Mouse (Mus musculus): ENCODE results near the gene Gli3. TPM values are rescaled to one million over a fixed set of nuclear protein-coding genes. Genes with fewer than 3 reads are reported as not detected.
A peak's percentile ranks its signal among the peaks of the same experiment; 100 is the strongest.

Gene Gli3
- polyA plus RNA-seq (2014; fragmentation: Nextera tagmentation; extraction: Ambion mirVana), result 6.2 and 7.0 TPM in 2 replicates

DNA sequence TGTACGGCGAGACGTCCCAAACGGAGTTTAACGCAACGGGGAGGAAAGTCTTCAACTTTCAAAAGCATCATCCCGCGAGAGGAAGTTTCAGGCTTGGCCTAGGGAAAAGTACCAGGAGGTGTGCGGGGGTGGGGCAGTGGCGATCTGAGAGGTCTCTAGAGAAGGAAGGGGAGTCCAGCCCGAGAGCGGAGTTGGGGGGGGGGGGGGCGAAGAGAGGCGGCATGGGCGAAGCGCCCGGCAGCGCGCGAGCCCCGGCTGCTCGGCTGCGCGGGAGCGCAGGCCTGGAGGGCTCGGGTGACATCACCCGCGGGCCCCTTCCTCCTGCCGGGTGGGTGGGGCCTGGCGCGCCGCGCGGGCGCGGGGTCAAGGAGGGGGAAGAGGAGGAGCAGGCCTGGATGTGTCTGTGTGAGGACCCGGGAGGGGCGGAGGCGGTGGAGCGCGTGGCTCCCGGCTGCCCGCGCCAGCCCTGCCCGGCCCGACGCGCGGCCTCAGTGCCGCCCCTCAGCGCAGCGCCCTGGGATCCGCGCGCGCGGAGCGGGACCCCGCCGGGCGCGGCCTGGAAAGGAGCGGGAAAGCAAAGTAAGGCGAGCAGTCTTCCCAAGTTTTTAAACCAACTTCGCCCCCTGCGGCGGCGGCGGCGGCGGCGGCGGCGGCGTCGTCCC, at the start of gene Gli3:
Gli3 (plus strand) TSS at position 406 of the 662 bp plus-strand sequence.
- Histone ChIP-seq H3K36me3 (ENCODE audit: control insufficient read depth, insufficient read depth, low read length) (no peaks in the 10 kb centered on the region), H3K4me1 (ENCODE audit: control insufficient read depth in 2 of 2, insufficient read depth in 2 of 2, low read length in 2 of 2) (0 out of 4 replicates have a peak, but pooled peaks cover 0 to 4% of the 10 kb centered on the region in 2 experiments), H3K27ac (replicated peaks in 1 of 2; ENCODE audit: control insufficient read depth in 1 of 2, insufficient read depth in 1 of 2, low read depth in 2 of 2, low read length in 2 of 2) (peak within 1 kb of the TSS; percentile 75 to 84), H3K27me3 (ENCODE audit: control insufficient read depth, insufficient read depth, low read length) (peaks cover 33% of the 10 kb centered on the region), H3K9me3 (ENCODE audit: control insufficient read depth, low read length) (no peaks in the 10 kb centered on the region), H3K4me2 (ENCODE audit: low read length) (peak within 1 kb of the TSS; percentile 84), H3K9ac (ENCODE audit: low read length) (peak within 1 kb of the TSS; percentile 79), H3K4me3 (ENCODE audit: control insufficient read depth in 1 of 2, insufficient read depth in 1 of 2, low read depth in 1 of 2, low read length in 2 of 2) (peak within 1 kb of the TSS; percentile 56 to 71)
- peak; percentile 94 for ATAC-seq (ENCODE audit: insufficient number of reproducible peaks, insufficient read depth, low FRiP score, low read depth)
- WGBS, result under 1% methylated on average over 42 of the region's 76 CpGs

GRCm38 (mm10) chr13:15421182-15421750, 41.8 kb upstream of the Gli3 start:
- H3K27me3 ChIP-seq (ENCODE audit: control insufficient read depth, insufficient read depth, low read length), result no peaks in the 10 kb centered on the region
- no peak overlapping the region for H3K4me3 ChIP-seq (ENCODE audit: control insufficient read depth in 1 of 2, insufficient read depth in 1 of 2, low read depth in 1 of 2, low read length in 2 of 2)
- H3K36me3 ChIP-seq (ENCODE audit: control insufficient read depth, insufficient read depth, low read length), result no peaks in the 10 kb centered on the region
- no peaks in the 10 kb centered on the region for H3K9me3 ChIP-seq (ENCODE audit: control insufficient read depth, low read length)
- peak overlapping the region; percentile 19; the same call in 1 of the 2 replicates for H3K4me2 ChIP-seq (ENCODE audit: low read length)
- H3K9ac ChIP-seq (ENCODE audit: low read length), result no peak overlapping the region
- ATAC-seq (ENCODE audit: insufficient number of reproducible peaks, insufficient read depth, low FRiP score, low read depth), result no peak
- 59% methylated on average over 10 of the region's 10 CpGs for WGBS
- H3K27ac ChIP-seq (replicated peaks in 1 of 2; ENCODE audit: control insufficient read depth in 1 of 2, insufficient read depth in 1 of 2, low read depth in 2 of 2, low read length in 2 of 2), result no peak overlapping the region
- no peaks in the 10 kb centered on the region for H3K4me1 ChIP-seq (ENCODE audit: control insufficient read depth in 2 of 2, insufficient read depth in 2 of 2, low read length in 2 of 2)

DNA sequence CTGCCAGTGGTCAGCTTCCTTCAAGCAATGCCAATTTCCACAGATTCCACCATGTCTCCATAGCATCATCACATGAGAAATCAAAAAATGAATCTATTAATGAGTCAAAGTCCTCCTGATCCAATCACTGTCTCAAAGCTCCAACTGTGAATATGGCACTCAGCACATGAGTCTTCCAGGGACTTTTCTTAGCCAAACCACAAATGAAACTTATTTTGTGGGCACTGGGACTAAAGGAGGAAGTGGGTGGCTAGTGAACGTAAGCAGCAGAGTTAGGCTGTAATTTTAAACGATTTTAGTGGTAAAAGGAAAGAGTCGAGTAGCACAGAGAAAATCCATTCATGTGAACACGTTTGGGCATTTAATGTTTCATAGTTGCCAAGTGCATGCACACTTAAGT, 21.0 kb upstream of the Gli3 start:
- no peak for ATAC-seq (ENCODE audit: insufficient number of reproducible peaks, insufficient read depth, low FRiP score, low read depth)
- 72% methylated on average over 4 of the region's 4 CpGs for WGBS
- H3K27me3 ChIP-seq (ENCODE audit: control insufficient read depth, insufficient read depth, low read length), result no peaks in the 10 kb centered on the region

GRCm38 (mm10) chr13:15444312-15444711, 18.7 kb upstream of the Gli3 start:
- ATAC-seq (ENCODE audit: insufficient number of reproducible peaks, insufficient read depth, low FRiP score, low read depth), result no peak
- H3K9me3 ChIP-seq (ENCODE audit: control insufficient read depth, low read length), result no peaks in the 10 kb centered on the region
- 59% methylated on average over 4 of the region's 4 CpGs for WGBS
- no peaks in the 10 kb centered on the region for H3K27me3 ChIP-seq (ENCODE audit: control insufficient read depth, insufficient read depth, low read length)
- H3K27ac ChIP-seq (replicated peaks in 1 of 2; ENCODE audit: control insufficient read depth in 1 of 2, insufficient read depth in 1 of 2, low read depth in 2 of 2, low read length in 2 of 2), result no peak overlapping the region
- H3K36me3 ChIP-seq (ENCODE audit: control insufficient read depth, insufficient read depth, low read length), result no peaks in the 10 kb centered on the region
- peaks cover 0 to 3% of the 10 kb centered on the region in 2 experiments; a peak in 2 of 4 replicates for H3K4me1 ChIP-seq (ENCODE audit: control insufficient read depth in 2 of 2, insufficient read depth in 2 of 2, low read length in 2 of 2)
- H3K9ac ChIP-seq (ENCODE audit: low read length), result no peak overlapping the region
- H3K4me2 ChIP-seq (ENCODE audit: low read length), result no peak overlapping the region
- H3K4me3 ChIP-seq (ENCODE audit: control insufficient read depth in 1 of 2, insufficient read depth in 1 of 2, low read depth in 1 of 2, low read length in 2 of 2), result no peak overlapping the region

More for the DNA sequence above, 21.0 kb upstream of the Gli3 start:
- H3K27ac ChIP-seq (replicated peaks in 1 of 2; ENCODE audit: control insufficient read depth in 1 of 2, insufficient read depth in 1 of 2, low read depth in 2 of 2, low read length in 2 of 2), result no peak overlapping the region
- no peaks in the 10 kb centered on the region for H3K9me3 ChIP-seq (ENCODE audit: control insufficient read depth, low read length)
- no peak overlapping the region for H3K4me2 ChIP-seq (ENCODE audit: low read length)
- H3K9ac ChIP-seq (ENCODE audit: low read length), result no peak overlapping the region
- H3K4me3 ChIP-seq (ENCODE audit: control insufficient read depth in 1 of 2, insufficient read depth in 1 of 2, low read depth in 1 of 2, low read length in 2 of 2), result no peak overlapping the region
- H3K36me3 ChIP-seq (ENCODE audit: control insufficient read depth, insufficient read depth, low read length), result no peaks in the 10 kb centered on the region
- H3K4me1 ChIP-seq (ENCODE audit: control insufficient read depth in 2 of 2, insufficient read depth in 2 of 2, low read length in 2 of 2), result peaks cover 0 to 3% of the 10 kb centered on the region in 2 experiments; a peak in 2 of 4 replicates

GRCm38 (mm10) chr13:15445591-15445990, 17.4 kb upstream of the Gli3 start:
- Histone ChIP-seq H3K27me3 (ENCODE audit: control insufficient read depth, insufficient read depth, low read length) (no peaks in the 10 kb centered on the region), H3K36me3 (ENCODE audit: control insufficient read depth, insufficient read depth, low read length) (no peaks in the 10 kb centered on the region), H3K4me3 (ENCODE audit: control insufficient read depth in 1 of 2, insufficient read depth in 1 of 2, low read depth in 1 of 2, low read length in 2 of 2) (no peak overlapping the region), H3K9me3 (ENCODE audit: control insufficient read depth, low read length) (no peaks in the 10 kb centered on the region), H3K4me1 (ENCODE audit: control insufficient read depth in 2 of 2, insufficient read depth in 2 of 2, low read length in 2 of 2) (peaks cover 0 to 3% of the 10 kb centered on the region in 2 experiments; a peak in 2 of 4 replicates), H3K27ac (replicated peaks in 1 of 2; ENCODE audit: control insufficient read depth in 1 of 2, insufficient read depth in 1 of 2, low read depth in 2 of 2, low read length in 2 of 2) (no peak overlapping the region), H3K4me2 (ENCODE audit: low read length) (no peak overlapping the region), H3K9ac (ENCODE audit: low read length) (no peak overlapping the region)
- ATAC-seq (ENCODE audit: insufficient number of reproducible peaks, insufficient read depth, low FRiP score, low read depth), result no peak
- 45% methylated on average over 2 of the region's 2 CpGs for WGBS

DNA sequence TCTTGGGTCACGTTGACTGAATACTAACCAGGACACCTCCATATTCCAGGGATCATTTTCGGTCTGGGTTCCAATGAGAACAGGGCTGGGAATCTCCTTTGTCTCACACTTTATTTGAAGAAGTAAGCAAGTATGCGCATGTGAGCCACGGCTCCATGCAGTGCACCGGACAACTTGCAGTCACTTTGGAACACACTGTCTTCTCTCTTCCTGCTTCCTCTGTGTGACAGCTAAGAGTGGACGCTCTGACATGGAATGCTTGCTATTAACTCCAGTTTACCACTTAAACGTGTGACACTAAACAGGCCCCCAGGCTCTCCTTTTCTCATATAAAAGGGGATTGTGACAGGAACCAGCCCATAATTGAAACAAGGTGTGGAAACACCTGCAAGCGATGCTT, 17.0 kb upstream of the Gli3 start:
- Histone ChIP-seq H3K27me3 (ENCODE audit: control insufficient read depth, insufficient read depth, low read length) (no peaks in the 10 kb centered on the region), H3K4me1 (ENCODE audit: control insufficient read depth in 2 of 2, insufficient read depth in 2 of 2, low read length in 2 of 2) (peaks cover 0 to 3% of the 10 kb centered on the region in 2 experiments; a peak in 2 of 4 replicates), H3K36me3 (ENCODE audit: control insufficient read depth, insufficient read depth, low read length) (no peaks in the 10 kb centered on the region), H3K9ac (ENCODE audit: low read length) (no peak overlapping the region), H3K9me3 (ENCODE audit: control insufficient read depth, low read length) (no peaks in the 10 kb centered on the region), H3K4me3 (ENCODE audit: control insufficient read depth in 1 of 2, insufficient read depth in 1 of 2, low read depth in 1 of 2, low read length in 2 of 2) (no peak overlapping the region), H3K4me2 (ENCODE audit: low read length) (no peak overlapping the region), H3K27ac (replicated peaks in 1 of 2; ENCODE audit: control insufficient read depth in 1 of 2, insufficient read depth in 1 of 2, low read depth in 2 of 2, low read length in 2 of 2) (no peak overlapping the region)
- ATAC-seq (ENCODE audit: insufficient number of reproducible peaks, insufficient read depth, low FRiP score, low read depth), result no peak
- 48% methylated on average over 8 of the region's 8 CpGs for WGBS

DNA sequence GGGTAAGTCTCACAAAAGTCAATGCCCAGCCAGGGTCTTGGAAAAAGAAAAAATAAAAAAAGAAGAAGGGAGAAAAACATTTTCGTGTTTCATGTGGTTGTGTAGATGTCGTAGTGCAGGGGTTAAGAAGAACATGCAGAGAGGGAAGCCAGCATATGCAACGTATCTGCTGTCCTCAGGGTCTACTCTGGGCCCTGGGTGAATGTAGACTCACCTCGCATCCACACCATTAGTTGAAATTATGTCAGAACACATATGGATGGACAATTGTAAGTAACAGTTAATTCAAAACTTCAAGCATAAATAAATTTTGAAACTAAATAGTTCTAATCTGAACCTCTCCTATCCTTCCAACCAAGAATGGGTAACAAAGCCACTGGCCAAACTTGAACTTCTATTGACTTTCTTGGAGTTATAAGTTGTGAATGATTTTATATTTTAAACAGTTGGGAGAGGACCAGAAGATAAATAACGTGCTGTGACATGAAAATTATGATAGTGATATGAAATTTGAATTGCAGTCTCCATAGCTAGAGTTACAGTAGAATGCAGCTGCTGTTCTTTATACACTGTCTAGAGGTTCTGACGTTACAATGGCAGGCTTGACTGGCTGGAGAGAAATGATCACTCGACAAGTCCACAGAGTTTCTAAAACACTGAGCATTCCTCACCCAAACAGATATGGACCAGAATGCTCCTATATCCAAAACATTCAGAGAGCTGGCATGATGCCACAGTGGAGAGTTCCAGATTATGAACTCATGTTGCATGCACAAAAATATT, 16.1 kb upstream of the Gli3 start:
- Histone ChIP-seq H3K9me3 (ENCODE audit: control insufficient read depth, low read length) (no peaks in the 10 kb centered on the region), H3K9ac (ENCODE audit: low read length) (no peak overlapping the region), H3K36me3 (ENCODE audit: control insufficient read depth, insufficient read depth, low read length) (no peaks in the 10 kb centered on the region), H3K27me3 (ENCODE audit: control insufficient read depth, insufficient read depth, low read length) (no peaks in the 10 kb centered on the region), H3K27ac (replicated peaks in 1 of 2; ENCODE audit: control insufficient read depth in 1 of 2, insufficient read depth in 1 of 2, low read depth in 2 of 2, low read length in 2 of 2) (no peak overlapping the region), H3K4me1 (ENCODE audit: control insufficient read depth in 2 of 2, insufficient read depth in 2 of 2, low read length in 2 of 2) (peaks cover 0 to 3% of the 10 kb centered on the region in 2 experiments; a peak in 2 of 4 replicates), H3K4me2 (ENCODE audit: low read length) (no peak overlapping the region), H3K4me3 (ENCODE audit: control insufficient read depth in 1 of 2, insufficient read depth in 1 of 2, low read depth in 1 of 2, low read length in 2 of 2) (no peak overlapping the region)
- WGBS, result 69% methylated on average over 7 of the region's 7 CpGs
- no peak for ATAC-seq (ENCODE audit: insufficient number of reproducible peaks, insufficient read depth, low FRiP score, low read depth)

Measured in heart, embryonic 14.5 days (tissue).